Mouse (Mus musculus): ENCODE measurements around the gene Gm13691. TPM values are rescaled to one million over a fixed set of nuclear protein-coding genes. Genes with fewer than 3 reads are reported as not detected.
"Not testable (repeated sequence)": the region's sequence is repeated elsewhere in the genome, so short reads cannot be mapped to it uniquely, and the experiment has no call there.

Gm13691 gene
- total RNA-seq, 2 experiments from 2014 or later, result 1.1 TPM

GRCm38 (mm10) chr2:84035997-84036396 is 45.6 kb downstream of the Gm13691 start:
- no peak for DNase-seq

GRCm38 (mm10) chr2:84037304-84037703 is 47.0 kb downstream of the Gm13691 start:
- peak; percentile 10 for DNase-seq

- DNase-seq, result not testable (repeated sequence)
These were observed 47.6 kb downstream of the Gm13691 start for GRCm38 (mm10) chr2:84037943-84038342.

- no peak for DNase-seq
These were observed 48.9 kb downstream of the Gm13691 start for GRCm38 (mm10) chr2:84039277-84039676.

Other genes starting within 250 kb of the Gm13691 start
- gene Fam171b, start 177.9 kb upstream of the Gm13691 start, total RNA-seq (2021), result 1 to 10 TPM; 1.3 to 1.6 TPM
- not detected for gene Zswim2, start 49.3 kb upstream of the Gm13691 start, total RNA-seq (2021)
- 1 to 10 TPM; 1.1 TPM for gene Gm13698, start 34.9 kb upstream of the Gm13691 start, total RNA-seq (2021)
- gene Gm13693, start 29.1 kb upstream of the Gm13691 start, total RNA-seq (2021), result 1 to 10 TPM; 1.1 TPM
- gene Gm13695, start 23.2 kb upstream of the Gm13691 start, total RNA-seq (2021), result not detected
- 1 to 10 TPM; 1.1 TPM for gene Gm13696, start 17.4 kb upstream of the Gm13691 start, total RNA-seq (2021)
- 1 to 10 TPM; 1.1 TPM for gene Gm13694, start 11.6 kb upstream of the Gm13691 start, total RNA-seq (2021)
- 1 to 10 TPM; 1.1 TPM for gene Gm13697, start 5.8 kb upstream of the Gm13691 start, total RNA-seq (2021)

All from heart, postnatal 4 days (tissue).